Mouse (Mus musculus) 3T3-L1 (cell line): Measurements from ENCODE around the gene Rasa2.
"Not testable (repeated sequence)": the region's sequence is repeated elsewhere in the genome, so short reads cannot be mapped to it uniquely, and the experiment has no call there.

ENCODE experiments used
- DNase-seq: peaks from one replicate; pipeline ENCODE4 v3.0.0-alpha.2; 2015; ENCODE audit warnings: low read depth, low spot score

Gene Rasa2

DNA sequence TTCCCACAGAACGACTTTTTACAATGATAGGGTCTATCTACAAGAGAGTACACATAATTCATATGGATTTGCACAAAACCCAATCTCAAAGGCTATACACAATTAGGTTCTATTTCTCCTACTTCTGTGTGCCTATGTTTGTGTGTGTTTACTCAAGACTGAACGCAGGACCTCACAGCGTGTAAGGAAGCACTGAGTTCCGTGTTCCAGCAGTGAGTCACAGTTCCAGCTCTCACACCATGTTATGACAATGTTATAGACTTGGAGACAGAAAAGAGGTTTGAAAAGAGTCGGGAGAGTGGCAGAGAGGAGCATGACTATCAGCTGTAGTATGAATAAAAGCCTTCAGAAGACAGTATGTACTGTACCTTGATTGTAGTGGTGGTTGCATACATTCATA lies 42.1 kb downstream of the Rasa2 start:
- no peak for DNase-seq

DNA sequence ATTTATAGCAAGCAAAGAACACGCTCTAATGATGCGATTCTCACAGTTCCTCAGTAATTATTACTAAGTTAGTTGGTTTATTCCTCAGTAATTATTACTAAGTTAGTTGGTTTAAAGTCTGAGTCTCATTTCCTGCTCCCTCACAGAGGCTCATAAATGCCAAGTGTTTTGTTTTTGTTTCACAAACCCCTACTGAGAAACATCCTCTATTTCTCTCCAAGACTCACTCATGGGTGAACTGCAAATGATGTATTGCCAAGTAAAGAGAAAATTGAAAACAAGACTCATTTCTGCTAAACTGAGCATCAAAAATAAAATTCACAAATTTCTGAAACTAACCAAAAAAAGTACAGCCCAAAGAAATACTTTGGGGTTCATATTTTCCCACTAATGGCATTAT lies 47.9 kb downstream of the Rasa2 start:
- DNase-seq = no peak

DNA sequence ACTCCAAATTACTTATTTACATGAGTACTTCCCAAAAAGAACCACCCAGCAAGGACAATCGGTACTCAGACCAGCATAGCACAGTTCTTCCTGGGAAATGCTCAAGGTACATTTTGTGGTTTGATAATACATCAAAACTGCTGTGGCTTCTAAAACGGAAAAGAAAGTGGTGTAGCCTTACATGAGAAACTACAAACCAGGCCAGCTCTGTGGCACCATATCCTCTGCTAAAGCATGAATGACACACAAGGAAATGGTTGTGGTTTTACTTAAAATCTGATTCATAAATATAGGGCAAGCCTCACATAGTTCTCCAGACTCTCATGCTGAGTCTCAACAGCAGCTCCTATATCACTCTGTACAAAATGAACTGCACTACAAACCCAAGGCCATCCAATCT lies 48.3 kb downstream of the Rasa2 start:
- DNase-seq = peak; percentile 81

DNA sequence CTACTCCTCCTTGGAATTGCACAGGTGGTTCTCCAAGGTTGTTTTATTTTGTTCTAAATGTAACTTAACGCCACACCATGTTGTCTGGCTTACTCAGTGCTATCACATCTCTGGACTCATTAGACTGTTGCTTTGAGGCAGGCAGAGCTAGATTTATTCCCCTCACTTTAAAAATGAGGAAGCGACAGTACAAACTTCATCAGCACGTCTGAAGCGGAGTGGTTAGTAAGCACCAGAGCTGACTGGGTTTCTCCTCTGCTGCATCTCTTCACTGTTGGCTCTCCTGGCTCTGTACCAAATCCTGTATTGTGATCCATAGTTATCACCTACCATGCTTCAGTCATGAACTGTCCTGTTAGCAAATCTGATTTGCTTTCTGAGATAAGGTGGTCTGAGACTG lies 53.2 kb downstream of the Rasa2 start:
- DNase-seq = no peak

DNA sequence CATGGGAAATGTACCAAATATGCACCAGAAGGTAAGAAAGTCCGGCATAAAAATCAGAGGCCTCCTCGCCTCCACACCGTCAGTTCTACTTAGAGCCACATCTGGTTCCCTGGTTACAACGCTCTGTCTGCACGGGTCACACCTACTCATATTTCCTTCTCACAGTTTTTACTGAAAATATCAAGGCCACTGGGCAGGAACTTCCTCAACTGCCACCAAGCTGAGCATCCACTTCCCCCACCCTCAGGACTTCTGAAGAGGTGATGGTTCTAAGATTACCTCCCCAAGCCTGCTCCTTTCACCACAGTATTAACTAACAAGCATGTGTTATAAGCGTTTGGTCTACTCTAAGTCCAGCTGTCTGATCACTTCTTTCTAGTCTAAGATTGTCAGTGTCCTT lies 53.7 kb downstream of the Rasa2 start:
- no peak for DNase-seq

DNA sequence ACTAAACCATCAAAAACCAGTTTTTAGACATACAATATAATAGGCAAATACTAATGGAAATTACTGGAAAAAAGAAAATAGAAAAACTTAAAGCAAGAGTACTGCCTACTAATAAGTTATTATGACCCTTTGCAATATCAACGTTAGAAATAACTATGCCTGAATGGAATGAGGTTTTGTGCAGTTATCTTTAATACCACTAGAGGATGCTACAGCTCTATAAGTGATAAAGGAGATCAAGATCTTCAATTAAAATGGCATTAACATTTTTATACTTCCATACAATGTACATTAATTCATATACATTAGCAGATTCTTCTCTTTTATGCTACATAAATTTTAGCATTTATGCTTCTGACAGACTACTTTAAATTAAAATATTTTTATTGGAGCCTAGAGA lies 58.2 kb downstream of the Rasa2 start:
- peak; percentile 64 for DNase-seq

DNA sequence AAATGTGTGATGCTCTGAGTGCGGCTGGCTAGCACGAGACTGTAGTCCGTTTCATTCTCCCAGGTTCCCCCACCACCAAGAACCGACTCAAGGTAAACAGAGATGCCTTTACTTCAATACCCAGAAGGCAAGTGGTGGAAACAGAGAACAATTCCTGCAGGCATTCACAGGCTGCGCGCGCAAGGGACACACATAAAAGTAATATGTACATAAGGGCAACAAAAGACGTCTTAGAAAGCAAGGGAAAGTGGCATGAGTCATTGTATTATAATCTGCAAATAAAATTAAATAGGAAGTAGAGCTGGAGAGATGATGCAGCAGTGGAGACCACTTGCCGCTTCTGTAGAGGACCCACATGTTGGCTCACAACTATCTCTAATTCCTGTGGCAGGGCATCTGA lies 58.7 kb downstream of the Rasa2 start:
- no peak for DNase-seq

DNA sequence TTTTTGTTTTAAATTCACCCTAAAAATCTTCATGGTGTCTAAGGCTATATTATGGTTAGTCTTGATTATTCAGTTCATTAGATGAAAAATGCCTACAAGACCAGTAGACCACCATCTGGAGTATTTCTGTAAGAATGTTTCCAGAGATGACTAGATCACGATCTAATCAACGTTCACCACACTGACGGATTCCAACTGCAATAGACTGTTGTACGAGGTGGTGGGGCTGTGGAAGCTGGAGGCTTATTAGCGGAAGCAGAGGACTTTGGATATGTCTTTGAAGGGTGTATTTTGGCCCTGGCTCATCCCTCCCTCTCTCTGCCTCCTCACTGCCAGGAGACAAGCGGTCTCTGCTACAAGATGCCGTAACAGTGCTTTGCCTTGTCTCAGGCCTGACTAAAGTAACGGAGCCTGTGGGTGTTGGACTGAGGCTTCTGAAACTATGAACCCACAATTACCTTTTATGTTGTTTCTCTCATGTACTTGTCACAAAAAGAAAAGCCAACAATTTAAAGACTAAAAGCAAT lies 64.9 kb downstream of the Rasa2 start:
- no peak for DNase-seq

DNA sequence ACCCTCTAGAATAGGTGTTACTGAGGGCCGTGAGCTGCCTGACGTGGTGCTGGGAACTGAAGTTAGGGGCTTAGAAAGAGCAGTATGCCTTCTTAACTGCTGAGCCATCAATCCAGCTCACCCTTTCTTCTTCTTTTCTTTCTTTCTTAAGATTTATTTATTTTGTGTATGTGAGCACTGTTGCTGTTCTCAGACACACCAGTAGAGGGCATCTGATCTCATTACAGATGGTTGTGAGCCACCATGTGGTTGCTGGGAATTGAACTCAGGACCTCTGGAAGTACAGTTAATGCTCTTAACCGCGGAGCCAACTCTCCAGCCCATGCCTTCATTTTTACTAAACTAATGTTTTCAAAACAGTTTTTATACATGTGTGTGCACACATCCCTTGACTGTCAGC lies 67.9 kb downstream of the Rasa2 start:
- no peak for DNase-seq

DNA sequence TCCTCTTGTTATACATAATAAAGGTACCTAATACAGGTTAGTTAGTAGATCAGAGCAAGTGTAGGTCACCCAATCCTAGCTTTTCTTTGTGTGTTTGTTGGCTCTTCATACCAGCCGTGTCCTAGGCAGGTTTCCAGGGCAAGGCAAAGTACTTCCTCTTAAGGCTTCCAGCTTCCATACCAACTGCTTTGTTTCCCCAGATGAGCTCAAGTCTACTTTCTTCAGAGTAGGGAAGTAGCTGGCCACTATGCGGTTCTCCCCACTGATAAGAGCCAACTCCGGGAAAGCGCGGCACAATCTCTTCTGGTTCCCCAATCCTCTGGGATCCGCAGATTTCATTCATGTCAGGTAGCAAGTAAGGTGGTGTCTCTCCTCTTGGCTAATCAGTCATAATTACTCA lies 72.3 kb downstream of the Rasa2 start:
- DNase-seq = no peak

DNA sequence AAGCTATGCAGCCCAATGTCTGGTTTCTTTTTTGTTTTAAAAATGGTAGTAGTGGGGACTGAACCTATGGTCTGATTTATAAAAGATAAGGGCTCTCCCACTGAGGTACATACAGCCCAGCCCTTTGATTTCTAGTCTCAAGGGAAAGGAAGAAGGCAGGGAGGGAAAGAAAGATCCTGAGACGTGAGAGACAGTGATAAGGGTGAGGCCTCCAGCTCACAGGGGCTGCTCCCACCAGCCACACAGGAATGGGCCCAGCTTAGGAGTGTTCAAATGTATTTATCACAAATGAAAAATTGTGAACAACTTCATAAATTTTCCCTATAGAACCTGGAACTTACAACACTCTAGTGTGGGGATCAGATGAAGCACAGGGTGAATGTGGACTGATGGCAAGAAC lies 72.8 kb downstream of the Rasa2 start:
- no peak for DNase-seq

DNA sequence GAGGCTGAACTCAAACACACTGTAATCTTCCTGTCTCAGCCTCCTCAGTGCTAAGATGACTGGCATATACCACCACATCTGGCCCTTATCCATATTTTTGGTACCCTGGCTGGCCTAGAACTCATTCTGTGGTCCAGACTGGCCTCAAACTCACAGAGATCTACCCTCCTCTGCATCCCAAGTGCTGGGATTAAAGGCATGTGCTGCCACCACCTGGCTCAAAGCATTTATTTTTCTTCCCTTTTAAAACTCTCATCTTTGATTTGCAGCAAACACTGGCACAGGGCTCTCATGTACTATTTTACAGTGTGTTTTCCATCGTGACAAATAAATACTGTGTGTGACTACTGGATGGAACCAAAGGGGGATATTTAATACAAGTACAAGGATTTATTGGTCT lies 77.3 kb downstream of the Rasa2 start:
- DNase-seq = peak; percentile 30

DNA sequence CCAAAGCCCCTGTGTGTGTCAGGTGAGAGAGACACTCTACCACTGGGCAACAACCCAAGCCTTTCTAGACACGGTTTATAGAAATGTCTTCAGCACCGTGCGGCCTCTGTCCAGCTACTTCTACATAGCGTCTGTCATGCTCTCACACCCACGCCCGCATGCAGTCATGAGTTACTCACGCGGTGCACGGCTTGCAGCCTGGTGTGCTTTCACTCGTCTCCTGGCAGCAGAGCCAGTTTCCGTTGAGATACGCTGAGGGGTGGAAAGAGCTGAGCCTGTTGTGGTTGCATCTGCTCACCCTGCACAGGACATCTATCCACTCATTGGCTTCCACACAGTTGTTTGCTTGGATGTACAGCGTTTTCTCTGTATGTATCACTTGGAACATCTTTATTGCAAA lies 86.0 kb downstream of the Rasa2 start:
- no peak for DNase-seq

DNA sequence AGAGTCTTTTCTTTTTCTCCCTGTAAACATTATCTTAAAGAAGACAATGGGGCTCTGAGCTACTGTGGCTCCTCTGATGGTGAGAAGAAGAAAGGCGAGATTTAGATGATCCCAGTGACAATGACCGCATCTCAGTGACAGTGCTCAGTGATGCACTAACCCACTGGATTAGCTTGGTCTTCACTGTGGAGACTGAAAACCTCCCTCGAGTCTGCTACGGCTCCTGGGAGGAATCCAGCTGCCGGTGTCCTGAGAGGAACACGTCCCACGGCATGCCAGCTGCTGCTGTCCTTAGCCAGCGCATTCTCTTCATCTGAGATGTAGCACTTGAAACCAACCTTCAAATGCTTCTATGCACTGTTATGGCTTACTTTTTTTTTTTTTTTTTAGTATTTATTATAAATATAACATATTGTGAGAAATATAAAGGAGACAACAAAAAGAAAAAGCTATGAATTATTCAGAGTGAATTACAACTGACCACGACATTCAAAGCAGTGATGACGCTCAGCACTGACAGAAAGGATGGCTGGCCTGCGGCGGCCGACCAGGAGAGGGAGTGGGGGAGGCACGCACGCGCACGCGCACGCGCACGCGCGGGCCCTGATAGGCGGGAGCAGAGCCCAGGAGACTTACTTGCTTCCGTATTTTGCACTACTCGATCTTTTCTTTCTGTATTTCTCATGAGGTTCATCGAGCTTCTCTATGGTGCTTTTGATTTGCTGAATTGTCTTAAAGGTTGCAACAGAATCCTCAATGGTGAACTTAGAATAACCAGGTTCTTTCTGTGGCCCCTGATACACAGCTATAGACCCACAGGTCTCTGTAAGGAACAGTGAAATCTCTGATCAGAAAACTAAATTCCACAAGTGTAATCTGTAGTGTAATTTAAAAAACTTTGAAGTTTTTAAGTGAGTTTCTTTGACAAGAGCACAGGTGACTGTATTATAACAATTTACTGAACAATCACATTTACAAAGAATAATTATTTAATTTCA lies 87.5 kb downstream of the Rasa2 start:
- no peak for DNase-seq

DNA sequence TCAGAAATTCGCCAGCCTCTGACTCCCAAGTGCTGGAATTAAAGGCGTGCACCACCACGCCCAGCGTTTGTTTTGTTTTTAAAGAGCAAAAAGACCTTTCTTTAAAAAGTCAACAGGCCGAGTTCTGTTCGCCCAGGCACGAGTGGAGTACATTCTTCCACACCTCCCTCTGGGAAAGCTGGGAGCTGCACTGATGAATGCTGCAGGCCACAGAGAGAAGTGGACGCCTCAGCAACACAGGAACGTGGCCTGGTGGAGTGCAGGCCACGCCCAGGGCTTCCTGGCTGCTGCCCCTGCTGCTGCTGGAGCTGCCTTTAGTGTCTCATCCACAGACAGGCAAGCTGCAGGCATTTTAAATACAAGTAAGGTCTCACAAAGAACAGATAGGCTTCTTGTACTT lies 92.5 kb downstream of the Rasa2 start:
- no peak for DNase-seq

DNA sequence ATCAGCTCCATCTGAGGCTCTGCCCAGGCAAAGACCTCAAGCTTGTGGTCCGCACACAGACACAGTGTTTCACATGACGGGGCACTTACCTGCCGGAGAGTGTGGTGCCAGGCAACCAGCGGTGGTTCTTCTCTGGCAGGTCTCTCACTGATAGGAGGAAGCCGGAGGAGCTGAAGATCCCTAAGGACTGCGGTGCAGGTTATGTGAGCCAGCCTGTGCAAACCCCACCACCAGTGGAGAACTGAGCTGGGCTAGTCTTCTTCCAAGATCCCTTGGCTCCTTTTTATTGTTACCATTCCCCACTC lies 93.8 kb downstream of the Rasa2 start:
- no peak for DNase-seq

DNA sequence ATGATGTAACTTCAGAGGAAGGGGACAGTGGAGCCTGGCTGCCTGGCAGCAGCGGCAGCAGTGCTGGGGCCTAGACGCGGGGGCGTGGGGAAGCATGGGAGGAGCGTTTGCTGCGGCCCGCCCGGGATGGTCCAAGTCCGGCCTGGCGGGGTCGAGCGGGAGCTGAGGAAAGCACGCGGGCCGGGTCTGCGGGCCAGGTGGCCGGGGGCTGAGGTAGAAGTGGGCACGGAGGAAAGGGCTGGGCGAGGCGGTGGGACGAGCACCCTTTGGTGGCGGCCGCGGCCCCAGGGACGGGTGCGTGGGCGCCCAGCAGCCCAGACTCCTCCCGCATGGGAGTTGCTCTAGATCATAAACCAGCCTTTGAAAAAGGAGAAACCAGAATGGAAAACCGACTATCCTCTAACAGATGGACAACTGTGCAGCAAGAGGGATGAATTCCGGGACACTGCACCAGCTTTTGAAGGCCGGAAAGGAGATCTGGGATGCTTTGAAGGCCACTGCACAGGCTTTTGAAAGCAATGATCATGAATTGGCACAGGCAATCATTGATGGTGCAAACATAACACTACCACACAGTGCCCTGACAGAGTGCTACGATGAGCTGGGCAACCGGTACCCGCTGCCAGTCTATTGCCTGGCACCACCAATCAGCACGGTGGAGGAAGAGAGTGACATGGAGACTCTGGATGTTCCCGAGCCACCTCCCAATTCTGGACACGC lies 94.4 kb downstream of the Rasa2 start:
- DNase-seq = no peak

DNA sequence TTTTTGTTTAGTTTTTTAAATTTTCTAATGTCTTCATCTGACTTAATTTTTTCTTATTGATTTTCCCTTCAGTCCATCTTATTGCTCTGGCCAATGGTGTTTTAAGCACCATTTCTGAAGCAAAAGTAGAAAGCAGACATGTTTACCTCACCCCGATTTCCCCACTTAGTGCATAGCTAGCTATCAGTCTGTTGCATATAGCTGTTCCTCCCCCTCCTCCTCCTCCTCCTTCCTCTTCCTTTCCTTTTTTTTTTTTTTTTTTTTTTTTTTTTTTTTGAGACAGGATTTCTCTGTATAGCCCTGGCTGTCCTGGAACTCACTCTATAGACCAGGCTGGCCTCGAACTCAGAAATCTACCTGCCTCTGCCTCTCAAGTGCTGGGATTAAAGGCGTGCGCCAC lies 95.3 kb downstream of the Rasa2 start:
- not testable (repeated sequence) for DNase-seq

DNA sequence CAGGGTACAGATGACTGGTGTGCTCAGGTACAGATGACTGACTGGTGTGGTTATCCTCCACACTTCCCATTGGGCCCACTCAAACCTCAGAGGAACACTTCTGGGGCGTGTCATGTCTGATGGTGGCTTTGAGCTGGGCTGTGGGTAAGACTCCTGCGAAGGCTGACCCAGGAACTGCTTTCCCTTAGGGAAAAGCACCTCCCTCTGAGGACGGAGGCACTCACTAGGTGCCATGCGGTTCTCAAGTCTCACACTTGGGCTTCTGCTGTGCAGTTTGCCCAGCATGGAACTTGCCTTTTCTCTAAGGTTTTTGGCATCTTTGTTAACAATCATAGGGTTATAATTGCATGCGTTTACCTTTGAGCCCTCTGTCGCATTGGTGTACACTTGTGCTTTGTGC lies 96.0 kb downstream of the Rasa2 start:
- no peak for DNase-seq

DNA sequence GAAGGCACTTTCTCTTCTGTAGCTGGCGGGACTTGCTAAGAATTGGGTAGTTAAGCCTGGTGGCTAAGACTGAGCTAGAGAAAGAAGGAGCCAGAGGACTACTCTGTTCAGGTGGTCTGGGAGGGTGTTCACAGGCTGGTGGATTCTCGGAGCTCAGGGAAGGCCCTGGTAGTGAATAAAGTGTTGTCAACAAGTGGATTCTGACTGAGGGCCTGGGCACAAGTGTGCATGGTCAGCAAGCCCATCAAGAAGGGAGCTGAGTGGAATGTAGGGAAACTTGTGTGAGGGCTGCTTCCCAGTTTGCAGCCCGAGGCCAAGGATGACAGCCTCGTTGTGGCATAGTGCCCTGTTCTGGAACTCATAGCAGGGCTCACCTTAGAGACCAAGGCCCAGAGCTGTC lies 97.2 kb downstream of the Rasa2 start:
- no peak for DNase-seq

DNA sequence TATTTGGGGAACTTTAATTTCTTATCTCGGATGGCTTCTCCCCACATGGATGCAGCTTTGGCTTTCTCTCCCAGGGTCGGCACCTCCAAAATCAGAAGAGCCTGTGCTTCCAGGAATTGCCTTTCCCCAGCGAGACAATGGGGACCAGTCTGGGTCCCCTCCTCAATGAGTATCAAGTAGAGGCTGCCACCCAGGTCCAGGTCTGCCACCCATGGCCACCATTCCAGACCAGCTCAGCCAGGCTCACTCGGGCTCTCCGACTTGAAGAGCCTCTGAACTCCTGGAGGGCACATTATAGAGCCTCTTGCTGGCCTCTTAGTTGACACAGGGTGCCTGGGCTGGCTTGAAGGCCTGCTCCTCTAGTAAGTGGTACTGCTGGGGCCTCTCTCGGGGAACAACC lies 97.9 kb downstream of the Rasa2 start:
- DNase-seq = no peak

DNA sequence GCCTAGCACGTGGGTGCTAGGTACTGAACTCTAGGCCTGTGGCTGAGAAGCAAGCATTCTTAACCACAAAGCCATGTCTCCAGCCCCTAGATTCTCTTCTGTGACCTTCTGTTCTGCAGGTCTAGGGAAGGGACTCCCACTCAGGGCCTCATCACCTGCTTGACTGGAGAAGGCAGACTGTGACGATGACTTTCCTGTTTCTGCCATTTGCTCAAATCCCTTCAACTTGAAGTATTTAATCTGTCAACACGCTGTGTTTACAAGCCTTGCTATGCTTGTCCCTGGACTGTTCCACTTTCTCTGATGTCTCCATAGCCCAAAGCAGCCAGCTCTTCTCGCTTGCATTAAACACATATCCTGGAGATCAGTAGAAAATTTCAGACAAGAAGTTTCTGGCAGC lies 98.9 kb downstream of the Rasa2 start:
- no peak for DNase-seq

DNA sequence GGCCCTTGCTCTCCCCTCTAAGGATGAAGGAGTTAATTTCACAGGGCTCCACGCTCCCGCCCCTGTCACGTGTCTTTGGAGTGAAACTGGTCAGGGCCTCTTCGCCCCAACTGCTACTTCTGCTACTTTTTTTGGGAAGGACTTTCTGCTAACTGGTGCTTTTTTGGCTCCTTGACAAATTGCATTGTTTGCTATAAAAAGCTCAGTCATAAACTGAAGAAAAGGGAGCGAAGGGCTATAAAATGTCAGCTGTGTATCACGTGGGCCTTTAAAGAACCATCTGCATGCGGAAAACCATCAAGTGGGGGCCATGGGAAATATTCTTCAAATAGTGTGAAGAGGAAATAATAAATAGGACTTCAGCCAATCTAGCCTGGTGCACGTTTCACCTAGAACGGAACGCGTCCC lies 100.7 kb downstream of the Rasa2 start:
- DNase-seq = no peak
